Mouse (Mus musculus): ENCODE data around the gene Trip6. TPM values are rescaled to one million over a fixed set of nuclear protein-coding genes. Genes with fewer than 3 reads are reported as not detected.

Trip6 gene
- 22.7 and 24.2 TPM in 2 replicates for total RNA-seq (2012; rRNA removed)

DNA sequence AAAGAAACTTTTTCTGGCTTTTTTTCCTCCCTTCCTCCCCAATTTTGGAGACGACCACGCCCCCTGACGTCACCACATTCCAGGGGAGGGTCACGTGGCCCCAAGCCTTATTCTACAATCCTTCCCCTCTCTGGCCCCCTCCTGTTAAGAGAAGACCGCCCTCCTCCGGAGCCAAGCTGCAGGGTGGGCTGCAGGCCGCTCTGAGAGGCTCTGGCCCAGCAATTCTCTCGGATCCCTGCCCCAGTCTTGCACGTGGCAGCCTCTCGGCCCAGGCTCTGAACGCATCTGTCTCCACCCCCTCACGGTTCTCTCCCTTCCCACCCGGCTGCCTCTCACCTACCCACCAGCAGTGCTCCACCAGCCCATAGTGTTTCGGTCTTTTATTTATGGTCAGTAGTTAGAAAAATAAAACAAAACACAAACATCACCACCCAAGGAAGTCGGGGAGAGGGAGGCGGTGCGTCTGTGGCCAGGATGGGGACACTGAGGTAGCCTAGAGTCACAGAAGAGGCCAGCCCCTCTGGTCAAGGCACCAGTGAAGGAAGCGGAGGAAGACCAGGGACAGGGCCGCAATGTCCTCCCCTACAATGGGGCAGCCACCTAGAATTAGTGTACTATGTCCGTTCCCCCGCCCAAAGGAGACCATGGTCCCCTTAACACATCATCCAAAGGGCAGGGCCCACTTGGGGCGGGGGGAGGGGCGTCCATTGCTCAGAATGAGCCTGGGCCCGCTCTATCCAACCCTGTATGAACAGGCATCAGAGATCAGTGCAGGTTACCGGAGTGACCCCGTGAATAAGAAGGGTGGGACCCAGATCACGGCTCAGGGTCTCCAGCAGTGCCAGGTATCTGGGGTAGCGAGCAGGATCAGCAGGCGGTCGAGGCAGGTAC, at the start of gene Trip6:
Trip6 (minus strand) TSS at position 212 of the 891 bp plus-strand sequence.
- Histone ChIP-seq H3K4me1 (ENCODE audit: control insufficient read depth in 2 of 2, insufficient read depth in 2 of 2, low read length in 2 of 2, poor library complexity in 1 of 2) (peaks cover 0 to 16% of the 10 kb centered on the region in 2 experiments; a peak in 2 of 4 replicates), H3K9ac (ENCODE audit: insufficient read depth, low read depth, low read length, poor library complexity, severe bottlenecking) (peak within 1 kb of the TSS; percentile 67), H3K36me3 (ENCODE audit: control insufficient read depth, insufficient read depth, low read length, poor library complexity, severe bottlenecking) (peaks cover 19% of the 10 kb centered on the region), H3K4me3 (ENCODE audit: insufficient read depth in 1 of 2, low read depth in 1 of 2, low read length in 2 of 2, poor library complexity in 1 of 2, severe bottlenecking in 1 of 2) (peak within 1 kb of the TSS; percentile 56 to 75), H3K9me3 (ENCODE audit: control insufficient read depth, insufficient read depth, low read depth, low read length) (no peaks in the 10 kb centered on the region), H3K27ac (ENCODE audit: insufficient read depth, low read depth, low read length, poor library complexity, severe bottlenecking) (peak within 1 kb of the TSS; percentile 57; the same call in 1 of the 2 replicates)
- in situ Hi-C loops (cut with MboI; ENCODE audit: low sequenced_read_pairs in 2 of 2, unreplicated experiment in 2 of 2), result no loop called here
- TF ChIP-seq HCFC1 (IDR thresholded peaks at IDR 0.05; ENCODE audit: borderline replicate concordance, insufficient read depth, low read length) (no peak), CHD2 (IDR thresholded peaks at IDR 0.05; ENCODE audit: low read depth, low read length) (no peak), ZNF384 (IDR thresholded peaks at IDR 0.05; ENCODE audit: low read depth, low read length) (no peak), MAFK (IDR thresholded peaks at IDR 0.05; ENCODE audit: insufficient read depth, low read depth, low read length) (no peak), ZC3H11A (IDR thresholded peaks at IDR 0.05; ENCODE audit: borderline replicate concordance, low read depth, low read length) (no peak)
- DNase-seq (ENCODE audit: low read depth, low spot score), result peak; percentile 86

DNA sequence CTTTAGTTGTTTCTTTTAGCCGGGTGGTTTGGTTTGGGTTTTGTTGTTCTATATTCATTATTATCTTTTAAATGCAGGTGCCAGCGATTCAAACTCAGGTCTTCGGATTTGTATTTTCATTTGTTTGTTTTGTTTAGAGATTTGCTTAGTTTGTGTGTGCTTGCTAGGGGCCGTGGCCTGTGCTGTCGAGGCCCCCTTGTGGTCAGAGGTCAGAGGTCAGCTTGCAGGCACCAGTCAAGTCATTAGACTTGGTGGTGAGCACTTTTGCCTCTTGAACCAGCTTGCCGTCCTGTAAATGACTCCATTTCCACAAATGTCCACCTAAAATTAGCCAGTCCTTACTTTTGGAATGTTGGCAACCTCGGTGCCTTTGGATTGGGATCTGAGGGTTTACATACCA, 44.2 kb upstream of the Trip6 start:
- no peak overlapping the region for H3K4me3 ChIP-seq (ENCODE audit: insufficient read depth in 1 of 2, low read depth in 1 of 2, low read length in 2 of 2, poor library complexity in 1 of 2, severe bottlenecking in 1 of 2)
- no peak for DNase-seq (ENCODE audit: low read depth, low spot score)
- H3K4me1 ChIP-seq (ENCODE audit: control insufficient read depth in 2 of 2, insufficient read depth in 2 of 2, low read length in 2 of 2, poor library complexity in 1 of 2), result peaks cover 0 to 10% of the 10 kb centered on the region in 2 experiments; a peak in 2 of 4 replicates
- no peaks in the 10 kb centered on the region for H3K9me3 ChIP-seq (ENCODE audit: control insufficient read depth, insufficient read depth, low read depth, low read length)
- in situ Hi-C loops (cut with MboI; ENCODE audit: low sequenced_read_pairs in 2 of 2, unreplicated experiment in 2 of 2), result no loop called here
- no peak overlapping the region for H3K27ac ChIP-seq (ENCODE audit: insufficient read depth, low read depth, low read length, poor library complexity, severe bottlenecking)
- TF ChIP-seq CHD2 (IDR thresholded peaks at IDR 0.05; ENCODE audit: low read depth, low read length), result no peak
- TF ChIP-seq ZNF384 (IDR thresholded peaks at IDR 0.05; ENCODE audit: low read depth, low read length), result no peak
- TF ChIP-seq HCFC1 (IDR thresholded peaks at IDR 0.05; ENCODE audit: borderline replicate concordance, insufficient read depth, low read length), result no peak
- TF ChIP-seq MAFK (IDR thresholded peaks at IDR 0.05; ENCODE audit: insufficient read depth, low read depth, low read length), result no peak
- TF ChIP-seq ZC3H11A (IDR thresholded peaks at IDR 0.05; ENCODE audit: borderline replicate concordance, low read depth, low read length), result no peak
- H3K36me3 ChIP-seq (ENCODE audit: control insufficient read depth, insufficient read depth, low read length, poor library complexity, severe bottlenecking), result peaks cover 50% of the 10 kb centered on the region
- no peak overlapping the region for H3K9ac ChIP-seq (ENCODE audit: insufficient read depth, low read depth, low read length, poor library complexity, severe bottlenecking)

DNA sequence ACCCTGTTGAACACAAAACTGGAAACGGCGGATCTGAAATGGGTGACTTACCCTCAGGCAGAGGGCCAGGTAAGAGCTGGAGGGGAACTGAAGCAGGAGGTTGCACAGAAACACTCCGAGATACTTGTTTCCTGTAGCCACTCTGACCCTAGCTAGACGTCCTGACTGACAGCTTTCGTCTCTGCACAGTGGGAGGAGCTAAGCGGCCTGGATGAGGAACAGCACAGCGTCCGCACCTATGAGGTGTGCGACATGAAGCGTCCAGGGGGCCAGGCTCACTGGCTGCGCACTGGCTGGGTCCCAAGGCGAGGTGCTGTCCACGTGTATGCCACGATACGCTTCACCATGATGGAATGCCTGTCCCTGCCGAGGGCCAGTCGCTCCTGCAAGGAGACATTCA, 39.9 kb upstream of the Trip6 start:
- TF ChIP-seq MAFK (IDR thresholded peaks at IDR 0.05; ENCODE audit: insufficient read depth, low read depth, low read length), result no peak
- TF ChIP-seq CHD2 (IDR thresholded peaks at IDR 0.05; ENCODE audit: low read depth, low read length), result no peak
- Histone ChIP-seq H3K36me3 (ENCODE audit: control insufficient read depth, insufficient read depth, low read length, poor library complexity, severe bottlenecking) (peaks cover 23% of the 10 kb centered on the region; the same call in 1 of the 2 replicates), H3K9ac (ENCODE audit: insufficient read depth, low read depth, low read length, poor library complexity, severe bottlenecking) (no peak overlapping the region), H3K4me1 (ENCODE audit: control insufficient read depth in 2 of 2, insufficient read depth in 2 of 2, low read length in 2 of 2, poor library complexity in 1 of 2) (peaks cover 0 to 17% of the 10 kb centered on the region in 2 experiments; a peak in 2 of 4 replicates), H3K4me3 (ENCODE audit: insufficient read depth in 1 of 2, low read depth in 1 of 2, low read length in 2 of 2, poor library complexity in 1 of 2, severe bottlenecking in 1 of 2) (0 out of 4 replicates have a peak overlapping the region, but pooled peaks of 1 of the 2 experiments have one; percentile 3), H3K27ac (ENCODE audit: insufficient read depth, low read depth, low read length, poor library complexity, severe bottlenecking) (no peak overlapping the region), H3K9me3 (ENCODE audit: control insufficient read depth, insufficient read depth, low read depth, low read length) (no peaks in the 10 kb centered on the region)
- in situ Hi-C loops (cut with MboI; ENCODE audit: low sequenced_read_pairs in 2 of 2, unreplicated experiment in 2 of 2), result no loop called here
- DNase-seq (ENCODE audit: low read depth, low spot score), result no peak

DNA sequence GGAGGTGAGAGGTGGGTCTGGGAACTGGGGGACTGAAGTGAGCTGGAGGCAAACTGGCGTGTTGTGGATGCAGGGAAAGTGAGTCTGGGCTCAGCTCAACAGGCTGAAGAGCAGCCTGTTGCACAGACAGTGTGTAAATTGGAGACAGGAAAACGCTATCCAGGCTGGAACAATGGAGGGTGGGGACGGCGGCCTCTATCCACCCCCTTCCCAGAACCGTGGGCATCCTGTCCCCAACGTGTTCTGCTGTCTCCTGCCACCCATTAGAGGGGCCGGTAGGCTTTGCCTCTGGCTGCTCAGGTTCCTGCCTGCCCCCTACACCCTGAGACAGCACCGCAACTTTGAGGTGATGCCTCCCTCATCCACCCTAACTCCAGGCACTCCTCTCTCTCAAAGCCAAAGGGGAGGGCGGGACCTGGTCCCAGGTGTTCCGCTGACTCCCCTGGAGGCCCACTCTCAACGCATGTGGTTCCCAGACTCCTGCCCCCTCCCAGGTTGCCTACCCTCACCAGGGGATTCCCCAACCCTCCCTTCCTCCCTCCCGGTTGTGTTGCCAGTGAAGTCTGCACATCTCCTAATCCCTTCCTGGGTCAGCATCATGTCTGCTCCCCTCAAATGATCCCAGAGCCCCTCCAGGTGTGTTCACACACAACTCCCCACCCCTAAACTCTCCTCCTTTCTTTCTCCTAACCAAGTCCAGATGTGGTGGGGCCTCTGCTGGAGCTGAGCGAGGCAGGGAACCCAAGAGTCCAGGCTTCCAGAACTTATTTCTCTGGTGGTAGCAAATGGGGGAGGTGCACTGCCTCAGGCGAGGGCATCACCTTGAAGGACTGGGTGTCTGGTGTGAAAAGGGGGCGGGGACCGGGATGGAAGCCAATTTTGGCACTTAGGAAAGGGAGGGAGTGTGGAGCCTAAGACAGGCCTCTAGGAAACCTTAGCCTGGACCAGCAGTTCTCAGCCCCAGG, 38.1 kb upstream of the Trip6 start:
- Histone ChIP-seq H3K4me1 (ENCODE audit: control insufficient read depth in 2 of 2, insufficient read depth in 2 of 2, low read length in 2 of 2, poor library complexity in 1 of 2) (peaks cover 2 to 19% of the 10 kb centered on the region in 2 experiments; a peak in 2 of 4 replicates), H3K9ac (ENCODE audit: insufficient read depth, low read depth, low read length, poor library complexity, severe bottlenecking) (peak overlapping the region; percentile 36; the same call in 1 of the 2 replicates), H3K27ac (ENCODE audit: insufficient read depth, low read depth, low read length, poor library complexity, severe bottlenecking) (peak overlapping the region; percentile 12; the same call in 1 of the 2 replicates), H3K9me3 (ENCODE audit: control insufficient read depth, insufficient read depth, low read depth, low read length) (no peaks in the 10 kb centered on the region), H3K4me3 (ENCODE audit: insufficient read depth in 1 of 2, low read depth in 1 of 2, low read length in 2 of 2, poor library complexity in 1 of 2, severe bottlenecking in 1 of 2) (peak overlapping the region; percentile 86), H3K36me3 (ENCODE audit: control insufficient read depth, insufficient read depth, low read length, poor library complexity, severe bottlenecking) (peaks cover 18% of the 10 kb centered on the region; the same call in 1 of the 2 replicates)
- peak; percentile 74 for DNase-seq (ENCODE audit: low read depth, low spot score)
- TF ChIP-seq ZNF384 (IDR thresholded peaks at IDR 0.05; ENCODE audit: low read depth, low read length) (no peak), MAFK (IDR thresholded peaks at IDR 0.05; ENCODE audit: insufficient read depth, low read depth, low read length) (no peak), HCFC1 (IDR thresholded peaks at IDR 0.05; ENCODE audit: borderline replicate concordance, insufficient read depth, low read length) (no peak), CHD2 (IDR thresholded peaks at IDR 0.05; ENCODE audit: low read depth, low read length) (no peak), ZC3H11A (IDR thresholded peaks at IDR 0.05; ENCODE audit: borderline replicate concordance, low read depth, low read length) (no peak)
- in situ Hi-C loops (cut with MboI; ENCODE audit: low sequenced_read_pairs in 2 of 2, unreplicated experiment in 2 of 2), result no loop called here

All from ES-E14 (cell line).